Mouse (Mus musculus) gastrocnemius, postnatal 14 days (tissue): ENCODE data around the gene Txndc2. TPM values are rescaled to one million over a fixed set of nuclear protein-coding genes. Genes with fewer than 3 reads are reported as not detected.

Experiments used
- DNase-seq: peaks from one replicate; pipeline ENCODE4 v3.0.0; 2021; ENCODE audit warnings: mixed read lengths
- intact Hi-C: fragments of 180-260 bp; cut with DNase I; formaldehyde crosslinking; loops from one replicate; pipeline ENCODE4 v1.15.1; 2025; ENCODE audit warnings: low total_unique reads
- long read RNA-seq, 2 experiments: library from polyadenylated mRNA; stranded (forward); transcript quantifications; one replicate each; pipeline ENCODE4 v2.0.0; 2021
- total RNA-seq, 2 experiments: library from RNA; stranded (reverse); gene quantifications; 2 replicates each; pipeline ENCODE4 v1.2.3; 2021

Gene Txndc2
- not detected for total RNA-seq
- long read RNA-seq, experiment 1: 0 reads
- long read RNA-seq, experiment 2: 0 reads

DNA sequence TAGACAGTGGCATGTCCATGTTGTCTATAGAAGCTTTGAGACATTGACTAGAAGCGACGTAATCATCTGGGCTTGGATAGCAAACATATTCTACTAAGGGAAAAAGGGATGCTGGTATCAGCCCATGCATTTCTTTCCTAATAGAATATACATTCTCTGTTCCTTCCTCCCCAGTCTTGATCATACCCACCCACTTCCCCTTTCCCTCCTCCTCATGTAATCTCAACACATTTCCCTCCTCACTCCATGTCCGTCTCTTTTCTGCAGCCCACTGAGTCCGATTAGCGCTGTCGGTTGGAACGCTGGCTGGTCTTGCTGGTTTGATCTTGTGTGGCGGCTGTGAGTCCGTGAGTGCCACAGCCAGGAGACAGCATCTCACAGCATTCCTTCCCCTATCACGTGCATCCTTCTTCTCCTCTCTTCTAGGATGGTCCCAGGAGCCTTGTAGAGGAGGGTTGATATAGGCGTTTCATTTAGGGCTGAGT is at the start of gene Txndc2:
Gene Txndc2 (minus strand): TSS at position 435 of the 485 bp plus-strand sequence.
- no peak for DNase-seq
- intact Hi-C loops: no loop called here

DNA sequence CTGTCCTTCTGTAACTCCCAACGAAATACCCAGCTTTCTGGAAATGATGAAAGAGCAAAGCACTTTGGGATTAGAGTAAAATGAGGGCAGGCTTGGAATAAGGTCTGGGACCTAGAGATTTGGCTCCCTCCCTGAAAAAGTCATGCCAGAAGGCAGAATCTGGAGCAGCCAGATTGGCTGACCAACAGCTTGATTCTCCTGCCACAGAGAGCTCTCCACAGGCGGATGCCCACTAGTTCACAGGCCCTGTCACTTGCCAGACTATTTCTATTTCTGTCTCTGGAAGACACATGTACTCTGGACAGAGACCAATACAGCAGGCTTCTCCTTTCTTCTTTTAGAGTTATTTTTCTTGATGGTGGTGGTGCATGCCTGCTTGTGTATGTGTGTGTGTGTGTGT is 41.8 kb upstream of the Txndc2 start:
- intact Hi-C loops: no loop called here
- peak; percentile 56 for DNase-seq

DNA sequence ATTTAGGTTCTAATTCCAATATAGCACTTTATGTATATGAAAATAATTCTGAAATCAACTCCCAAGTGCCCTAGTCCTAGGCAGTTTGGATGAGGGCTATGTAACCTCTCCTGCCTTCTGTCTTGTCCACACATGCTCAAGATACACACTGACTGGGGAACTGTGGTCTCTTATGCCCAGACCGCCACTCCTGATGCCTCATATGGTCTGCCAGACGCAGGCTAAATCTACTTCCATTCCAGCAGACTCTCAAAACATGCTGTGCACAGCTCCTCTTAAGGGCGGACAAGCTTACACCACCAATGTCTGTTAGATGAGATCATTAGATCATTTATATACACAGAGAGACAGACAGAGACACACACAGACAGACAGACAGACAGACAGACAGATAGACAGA is 41.3 kb upstream of the Txndc2 start:
- no peak for DNase-seq
- intact Hi-C loops: no loop called here

DNA sequence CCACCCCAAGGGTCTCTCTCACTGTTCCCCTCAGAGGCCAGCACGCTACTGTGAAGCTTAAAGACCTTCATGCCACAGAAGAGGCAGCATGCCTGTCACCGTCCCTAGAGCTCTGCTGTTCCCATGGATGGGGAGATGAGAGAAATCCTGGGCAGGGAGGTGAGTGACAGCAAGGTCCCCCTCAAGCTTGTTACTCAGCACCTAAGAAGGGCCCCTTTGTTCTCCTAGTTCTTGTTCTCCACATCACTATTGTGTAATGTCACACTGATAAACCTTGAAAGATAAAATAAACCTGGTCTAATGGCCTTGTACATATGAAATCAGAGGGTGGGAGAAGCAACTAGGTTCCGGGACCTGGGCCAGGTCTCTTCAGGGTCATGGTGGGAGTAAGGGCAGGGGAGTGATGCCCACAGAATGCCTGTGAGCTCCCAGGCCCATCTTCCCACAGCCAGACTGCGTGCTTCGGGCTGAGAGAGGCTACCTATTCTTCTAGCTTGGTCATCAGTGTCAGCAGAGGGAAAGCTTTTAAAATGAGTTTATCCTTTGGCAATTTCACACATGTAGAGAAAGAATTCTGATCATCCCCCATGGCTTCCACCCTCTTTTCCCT is 40.2 kb upstream of the Txndc2 start:
- intact Hi-C loops: no loop called here
- no peak for DNase-seq

DNA sequence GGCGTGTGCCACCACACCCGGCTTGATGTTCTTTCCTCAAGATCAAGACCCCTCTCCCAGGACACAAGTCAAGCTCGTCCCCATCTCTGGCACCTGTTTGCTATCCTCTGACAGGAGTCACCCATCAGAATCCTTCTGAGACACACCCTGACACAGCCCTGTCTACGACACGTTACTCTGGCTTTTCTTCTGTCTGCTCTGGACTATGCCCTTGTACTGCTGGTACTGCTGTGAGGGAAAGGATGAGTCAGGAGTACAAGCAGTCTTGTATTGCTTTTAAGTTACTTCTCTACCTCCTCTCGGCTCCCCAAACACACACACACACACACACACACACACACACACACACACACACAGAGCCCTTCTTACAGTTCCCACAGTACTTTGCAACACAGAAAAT is 39.5 kb upstream of the Txndc2 start:
- DNase-seq: no peak
- intact Hi-C loops: no loop called here

DNA sequence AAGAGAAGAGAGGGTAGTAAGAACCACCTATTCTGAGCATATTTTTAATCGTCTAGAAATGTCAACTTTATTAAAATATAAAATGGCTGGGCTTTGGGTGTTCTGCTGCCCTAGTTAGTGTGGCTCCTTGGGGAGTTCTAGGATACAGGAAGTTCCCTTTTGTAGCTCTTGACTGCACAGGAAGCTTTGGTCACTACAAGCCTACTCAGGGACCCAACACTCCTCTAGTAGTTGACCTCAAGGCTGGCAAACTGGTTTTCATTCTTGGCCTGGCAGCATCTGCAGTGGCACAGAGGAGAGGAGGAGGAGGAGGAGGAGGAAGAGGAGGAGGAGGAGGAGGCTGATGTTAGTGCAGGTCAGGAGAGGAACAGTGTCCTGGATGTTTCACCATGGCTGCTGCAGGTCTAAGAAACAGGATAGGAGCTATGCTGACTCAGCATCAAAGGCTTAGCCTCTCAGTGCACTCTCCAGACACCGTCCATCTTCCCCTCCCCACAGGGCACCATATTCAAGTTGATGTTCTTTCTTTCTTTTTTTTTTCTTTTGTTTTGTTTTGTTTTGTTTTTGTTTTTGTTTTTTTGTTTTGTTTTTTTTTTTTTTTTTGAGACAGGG is 38.9 kb upstream of the Txndc2 start:
- no peak for DNase-seq
- intact Hi-C loops: no loop called here

DNA sequence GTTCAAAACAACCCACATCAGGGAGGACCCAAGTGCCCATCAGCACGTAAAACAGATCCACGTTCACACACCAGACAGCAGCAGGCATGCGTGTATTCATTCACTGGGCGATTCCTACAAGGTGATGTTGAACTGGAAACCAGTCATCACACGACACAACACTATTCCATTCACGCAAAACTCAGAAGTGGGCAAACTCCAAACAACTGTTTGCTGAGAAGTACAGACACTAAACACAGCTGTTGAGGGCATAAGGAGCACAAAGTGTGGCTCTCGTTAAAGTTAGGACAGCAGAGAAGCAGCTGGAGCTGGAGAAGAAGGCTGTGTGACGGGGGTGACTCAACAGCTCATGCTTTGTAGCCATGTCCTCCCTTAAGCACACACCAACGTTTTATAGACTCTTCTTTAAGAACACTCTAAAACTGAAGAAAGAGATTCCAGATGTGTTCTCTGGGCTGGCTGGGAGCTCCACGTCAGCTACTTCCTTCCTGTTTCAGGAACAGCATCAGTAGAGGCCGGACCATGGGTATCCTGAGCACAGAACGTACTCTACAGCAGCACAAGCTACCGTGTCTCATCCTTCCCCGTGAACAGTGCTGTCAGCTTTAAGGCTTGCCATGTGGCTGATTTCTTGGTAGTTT is 38.0 kb upstream of the Txndc2 start:
- intact Hi-C loops: no loop called here
- peak; percentile 20 for DNase-seq

DNA sequence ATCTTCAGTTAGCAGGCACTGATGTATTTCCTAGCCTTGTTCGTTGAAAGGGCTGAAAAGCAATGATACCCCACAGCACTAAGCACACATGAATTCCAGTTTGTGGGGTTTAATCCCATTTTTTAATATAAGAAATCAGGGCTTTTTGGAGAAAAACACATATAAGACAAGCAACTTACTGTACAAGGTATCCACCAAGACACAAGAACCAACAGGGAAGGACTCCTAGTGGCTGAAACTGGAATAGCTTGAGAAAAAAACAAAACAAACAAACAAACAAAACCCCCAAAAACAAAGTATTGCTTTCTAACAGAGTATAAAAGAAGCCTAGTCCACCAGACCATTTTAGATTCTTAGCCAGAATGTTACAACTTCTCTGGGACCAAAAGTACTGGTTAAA is 35.8 kb upstream of the Txndc2 start:
- intact Hi-C loops: no loop called here
- no peak for DNase-seq

DNA sequence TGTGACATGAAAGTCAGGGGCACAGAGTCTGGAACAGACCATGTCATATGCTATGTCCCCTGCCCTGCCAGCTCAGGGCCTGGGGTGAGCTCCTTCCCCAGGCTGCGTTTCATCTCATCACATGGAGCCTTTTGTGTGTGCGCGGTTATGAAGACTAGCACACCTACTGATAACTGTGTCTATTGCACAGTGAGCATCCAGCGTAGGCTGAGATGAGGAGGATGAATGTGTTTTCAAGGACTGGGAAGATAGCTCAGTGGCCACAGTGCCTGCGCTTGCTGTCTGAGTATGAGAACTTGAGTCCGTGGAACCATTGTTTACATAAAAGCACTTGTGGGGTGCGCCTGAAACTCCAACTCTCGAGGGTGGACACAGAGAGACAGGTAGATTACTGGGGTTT is 34.6 kb upstream of the Txndc2 start:
- no peak for DNase-seq
- intact Hi-C loops: no loop called here

DNA sequence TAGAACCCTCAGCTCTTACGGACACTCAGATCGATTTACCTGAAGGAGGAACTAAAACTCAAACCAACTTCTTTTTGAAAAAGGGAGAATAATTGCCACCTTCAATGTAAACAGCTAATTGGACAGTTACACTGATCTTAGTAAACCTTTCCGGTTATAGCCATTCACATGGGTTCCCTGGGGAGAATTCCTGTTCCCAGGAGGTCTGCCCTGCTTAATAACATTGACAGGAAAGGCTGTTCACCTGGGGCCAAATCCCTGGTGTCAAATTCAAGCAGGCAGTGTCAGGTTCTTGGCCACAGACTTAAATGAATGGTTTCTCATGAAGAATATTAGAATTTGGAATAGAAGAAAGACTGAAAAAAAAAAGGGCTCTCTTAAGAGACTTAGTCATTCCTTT is 34.0 kb upstream of the Txndc2 start:
- DNase-seq: no peak
- intact Hi-C loops: no loop called here

DNA sequence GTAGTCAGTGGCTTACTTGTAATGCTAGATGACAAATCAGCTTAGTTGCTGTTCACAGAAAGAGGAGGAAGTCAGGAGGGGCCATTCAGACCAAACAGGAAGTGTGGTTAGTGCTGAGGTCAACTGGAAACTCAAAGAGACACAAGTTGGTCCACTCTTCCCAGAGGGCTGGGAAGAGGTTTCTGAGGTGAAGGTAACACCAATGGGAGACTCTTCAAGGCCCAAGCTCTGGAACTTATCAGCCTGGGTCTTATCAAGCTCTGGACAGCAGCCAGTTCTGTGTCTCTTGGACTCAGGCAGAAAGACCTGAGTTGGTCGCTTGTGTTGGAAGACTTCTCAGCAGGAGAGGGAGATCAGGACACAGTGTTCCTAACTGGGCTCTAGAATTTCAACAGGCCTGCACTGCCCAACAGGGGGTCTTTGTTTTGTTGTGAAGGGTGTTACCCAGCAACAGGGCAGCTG is 32.8 kb upstream of the Txndc2 start:
- intact Hi-C loops: no loop called here
- DNase-seq: no peak

DNA sequence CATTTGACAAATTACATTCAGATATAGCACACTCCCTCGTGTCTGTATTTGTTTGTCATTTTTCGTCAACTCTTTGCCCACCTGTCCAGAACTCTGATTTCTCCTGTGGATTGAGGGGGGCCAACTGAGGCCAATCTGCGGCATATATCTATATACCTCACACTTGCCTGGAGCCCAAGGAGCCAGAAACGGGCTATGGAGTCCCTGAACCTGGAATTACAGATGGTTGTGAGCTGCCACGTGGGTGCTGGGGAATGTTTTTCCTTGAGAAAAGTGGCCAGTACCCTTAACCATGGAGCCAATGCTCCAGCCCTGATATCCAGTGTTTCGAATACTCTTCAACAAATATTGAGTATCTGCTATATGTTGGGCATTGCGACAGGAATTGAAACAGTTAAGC is 31.0 kb upstream of the Txndc2 start:
- DNase-seq: no peak
- intact Hi-C loops: no loop called here

DNA sequence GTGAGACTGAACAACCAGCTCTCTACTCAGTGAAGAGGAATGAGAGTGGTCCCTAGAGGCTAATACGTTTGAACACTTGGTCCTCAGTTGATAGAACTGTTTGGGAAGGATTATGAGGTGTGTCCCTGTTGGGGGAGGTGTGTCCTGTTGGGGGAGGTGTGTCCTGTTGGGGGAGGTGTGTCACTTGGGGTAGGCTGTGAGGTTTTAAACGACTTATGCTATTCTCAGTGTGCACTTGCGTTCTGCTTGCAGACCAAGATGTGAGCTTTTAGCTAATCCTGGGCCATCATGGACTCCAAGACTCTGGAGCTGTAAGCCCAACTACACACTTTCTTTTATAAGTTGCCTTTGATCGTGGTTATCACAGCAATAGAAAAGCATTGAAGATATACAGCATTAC is 27.1 kb upstream of the Txndc2 start:
- intact Hi-C loops: no loop called here
- DNase-seq: no peak

DNA sequence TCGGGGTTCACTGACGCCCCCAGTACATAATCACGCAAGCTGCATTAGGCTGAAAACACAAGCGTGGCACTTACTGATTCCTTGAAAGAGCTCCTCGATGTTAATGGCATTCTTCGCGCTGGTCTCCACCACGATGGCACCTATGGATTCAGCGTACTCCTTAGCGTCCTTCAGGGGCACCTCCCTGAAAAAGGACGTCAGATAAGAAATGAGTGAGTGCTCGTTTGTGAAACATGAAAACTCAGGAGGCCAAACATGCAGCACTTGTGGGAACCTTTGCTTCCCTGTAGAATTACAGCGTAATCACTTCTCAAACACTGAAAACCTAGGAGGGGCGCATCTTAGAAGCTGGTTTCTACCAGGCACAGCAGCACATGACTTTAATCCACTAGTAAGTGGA is 25.8 kb upstream of the Txndc2 start:
- DNase-seq: no peak
- intact Hi-C loops: no loop called here

DNA sequence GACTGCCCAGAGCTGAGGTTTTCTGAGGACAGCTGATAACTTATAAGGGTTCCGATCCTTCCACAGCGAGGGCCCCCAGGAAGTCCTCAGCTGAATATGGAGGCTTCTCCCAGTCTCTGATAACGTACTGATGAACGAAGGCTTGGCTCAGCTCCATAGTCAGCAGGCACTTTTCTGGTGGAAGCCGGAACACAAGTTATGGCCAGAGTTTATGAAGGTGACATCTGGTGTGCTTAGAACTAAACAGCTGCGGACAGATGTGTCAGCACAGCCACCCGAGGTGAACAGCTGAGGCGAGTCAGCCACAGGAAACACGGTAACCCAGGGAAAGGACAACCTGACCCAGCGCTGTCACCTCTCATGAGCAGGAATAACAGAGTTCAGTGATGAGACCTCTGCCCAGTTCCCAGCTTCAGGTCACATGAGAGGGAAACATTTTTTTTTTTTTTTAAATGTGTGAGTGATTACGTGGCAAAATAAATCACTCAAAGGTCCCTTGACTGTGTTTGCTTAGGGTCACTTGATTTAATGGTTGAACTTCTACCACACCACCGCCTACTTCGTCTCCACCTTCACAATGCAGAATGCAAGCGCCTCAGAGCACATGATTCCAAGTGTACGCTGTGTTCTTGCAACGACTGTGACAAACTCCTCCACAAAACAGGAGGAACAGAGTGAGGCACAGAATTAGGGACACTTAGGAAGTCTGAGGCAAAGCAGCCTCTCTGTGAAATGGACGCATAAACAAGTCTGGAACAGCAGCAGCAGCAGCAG is 24.6 kb upstream of the Txndc2 start:
- intact Hi-C loops: no loop called here
- DNase-seq: no peak

DNA sequence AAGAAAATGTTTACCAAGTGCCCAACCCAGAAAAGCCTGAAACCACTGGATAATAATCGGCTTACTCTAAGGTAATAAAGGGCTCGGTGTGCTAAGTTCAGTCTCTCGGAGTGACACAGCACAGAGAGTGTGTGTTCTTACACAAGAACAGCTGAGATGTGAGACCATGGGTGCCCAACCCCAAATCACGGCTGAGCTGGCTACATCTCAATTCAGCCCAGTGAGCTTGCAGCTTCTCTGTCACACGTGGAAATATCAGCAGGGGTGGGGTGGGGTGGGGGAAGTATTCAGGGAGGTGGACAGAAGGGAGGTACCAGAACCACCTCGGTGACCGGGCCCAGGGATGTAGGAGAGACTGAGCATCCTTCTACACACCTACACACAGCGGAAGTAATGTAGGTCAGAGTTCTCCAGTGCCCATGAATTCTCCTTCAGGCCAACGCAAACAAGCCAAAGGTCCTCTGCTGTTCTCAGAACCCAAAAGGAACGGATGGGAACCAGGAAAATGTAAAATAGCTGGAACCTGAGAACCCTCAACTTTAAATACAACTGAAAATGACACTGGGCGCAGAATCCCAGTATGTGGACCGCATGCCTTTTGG is 23.9 kb upstream of the Txndc2 start:
- intact Hi-C loops: no loop called here
- no peak for DNase-seq

DNA sequence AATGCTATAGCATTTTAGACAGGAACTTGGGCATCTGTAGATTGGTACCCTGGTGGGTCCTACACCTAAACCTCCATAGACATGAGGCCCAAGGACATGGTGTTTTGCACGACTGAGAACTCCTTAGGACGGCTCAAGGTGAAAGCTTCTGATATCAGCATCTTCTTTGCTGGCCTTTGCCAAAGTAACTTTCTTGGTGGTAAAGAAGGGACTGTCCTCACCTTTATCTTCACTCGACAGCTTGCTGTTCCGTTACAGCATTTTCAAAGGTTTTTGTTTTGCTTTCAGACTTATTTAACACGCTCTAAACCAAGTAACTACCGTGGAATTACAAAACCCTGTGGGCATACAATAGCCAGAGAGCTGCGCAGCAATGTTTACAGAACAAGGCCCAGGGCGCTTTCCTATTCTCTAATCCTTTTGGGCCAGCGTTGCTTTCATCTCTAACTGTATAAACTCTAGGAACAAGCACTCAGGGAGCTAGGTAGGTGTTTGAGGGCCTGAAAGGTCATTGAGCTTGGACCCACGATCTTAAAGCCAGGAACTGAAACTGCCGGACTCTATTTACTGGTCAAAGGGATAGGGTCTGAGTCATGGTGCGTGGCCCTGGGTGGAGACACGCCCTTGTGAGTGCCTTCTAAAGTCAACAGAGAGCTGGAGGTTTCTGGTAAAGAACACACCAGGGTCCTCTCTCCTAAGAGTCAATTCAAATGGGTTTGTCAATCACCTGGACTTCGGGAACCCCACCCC is 21.5 kb upstream of the Txndc2 start:
- no peak for DNase-seq
- intact Hi-C loops: no loop called here

DNA sequence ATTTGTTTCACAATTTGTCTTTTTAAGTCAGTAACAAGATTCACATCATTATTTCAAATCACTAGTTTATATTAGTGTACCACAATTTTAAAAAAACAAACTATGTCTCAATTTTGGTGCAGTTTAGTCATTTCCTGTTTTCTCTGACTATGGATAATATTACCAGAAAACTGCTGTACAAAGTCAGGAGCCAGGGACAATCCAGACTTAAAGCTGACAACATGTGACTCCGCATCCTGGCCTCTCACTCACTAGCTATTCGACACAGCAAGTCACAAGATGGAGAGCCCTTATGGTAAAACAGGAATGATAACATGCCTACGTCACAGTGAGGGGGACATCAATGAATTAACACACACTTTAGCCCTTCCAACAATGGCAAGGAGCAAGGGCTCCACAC is 20.7 kb upstream of the Txndc2 start:
- no peak for DNase-seq
- intact Hi-C loops: no loop called here

DNA sequence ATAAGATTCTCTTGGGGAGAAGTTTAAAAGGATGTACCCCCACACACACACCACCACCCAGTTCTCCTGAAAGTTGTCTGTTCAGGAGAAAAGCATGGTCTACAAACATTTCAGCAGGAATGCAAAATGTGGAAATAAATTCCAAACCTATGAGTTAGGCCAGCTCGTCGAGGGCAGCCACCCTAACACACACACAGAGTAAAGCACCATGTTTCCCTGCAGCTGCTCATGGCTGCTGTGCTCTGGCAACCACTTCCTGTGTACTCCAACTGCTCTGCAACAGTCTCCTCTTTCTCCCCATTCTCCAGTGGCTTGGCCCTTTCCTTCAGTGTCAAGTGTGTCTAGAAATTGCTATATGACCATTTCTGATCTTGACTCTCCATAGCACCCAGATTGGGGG is 16.4 kb upstream of the Txndc2 start:
- intact Hi-C loops: no loop called here
- DNase-seq: no peak
